Mouse (Mus musculus): ENCODE data around the gene Rsu1. TPM values are rescaled to one million over a fixed set of nuclear protein-coding genes. Genes with fewer than 3 reads are reported as not detected.
"Not testable (repeated sequence)": the region's sequence is repeated elsewhere in the genome, so short reads cannot be mapped to it uniquely, and the experiment has no call there.

The Rsu1 gene
- polyA plus RNA-seq, 1 experiment from 2014 or later = 54.0 TPM

DNA sequence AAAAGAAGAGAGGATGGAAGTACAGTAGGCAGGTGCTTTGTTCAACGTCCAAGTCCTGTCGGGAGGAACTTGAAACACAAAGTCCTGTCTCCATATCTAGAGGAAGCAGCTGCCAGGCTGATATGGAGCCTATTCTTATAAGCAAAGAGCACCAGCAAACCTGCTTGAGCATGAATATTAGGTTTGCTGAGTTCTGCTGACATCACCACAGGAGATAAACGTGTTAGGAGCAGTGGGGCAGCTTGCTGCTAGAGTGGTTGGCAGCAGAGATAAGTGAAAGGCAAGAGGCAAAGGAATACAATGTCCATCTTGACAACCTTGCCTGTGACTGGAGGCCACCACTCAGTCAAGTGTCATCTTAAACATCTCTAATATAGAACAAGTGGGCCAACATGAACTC, 89.3 kb downstream of the Rsu1 start:
- not testable (repeated sequence) for H3K27me3 ChIP-seq (ENCODE audit: control insufficient read depth, insufficient read depth, low read depth, low read length); H3K4me1 ChIP-seq (ENCODE audit: control insufficient read depth, low read depth, low read length); H3K4me3 ChIP-seq (ENCODE audit: low read depth, low read length); H3K9me3 ChIP-seq (replicated peaks; ENCODE audit: control insufficient read depth, low read length); H3K27ac ChIP-seq (ENCODE audit: low read length); H3K9ac ChIP-seq (ENCODE audit: low read depth, low read length); H3K4me2 ChIP-seq (ENCODE audit: low read depth, low read length); H3K36me3 ChIP-seq (ENCODE audit: control insufficient read depth, insufficient read depth)
- ATAC-seq (ENCODE audit: low read depth) = peak; percentile 92
- no CpG with 5 or more reads among the region's 3 CpGs for WGBS (ENCODE audit: insufficient replicate concordance)

DNA sequence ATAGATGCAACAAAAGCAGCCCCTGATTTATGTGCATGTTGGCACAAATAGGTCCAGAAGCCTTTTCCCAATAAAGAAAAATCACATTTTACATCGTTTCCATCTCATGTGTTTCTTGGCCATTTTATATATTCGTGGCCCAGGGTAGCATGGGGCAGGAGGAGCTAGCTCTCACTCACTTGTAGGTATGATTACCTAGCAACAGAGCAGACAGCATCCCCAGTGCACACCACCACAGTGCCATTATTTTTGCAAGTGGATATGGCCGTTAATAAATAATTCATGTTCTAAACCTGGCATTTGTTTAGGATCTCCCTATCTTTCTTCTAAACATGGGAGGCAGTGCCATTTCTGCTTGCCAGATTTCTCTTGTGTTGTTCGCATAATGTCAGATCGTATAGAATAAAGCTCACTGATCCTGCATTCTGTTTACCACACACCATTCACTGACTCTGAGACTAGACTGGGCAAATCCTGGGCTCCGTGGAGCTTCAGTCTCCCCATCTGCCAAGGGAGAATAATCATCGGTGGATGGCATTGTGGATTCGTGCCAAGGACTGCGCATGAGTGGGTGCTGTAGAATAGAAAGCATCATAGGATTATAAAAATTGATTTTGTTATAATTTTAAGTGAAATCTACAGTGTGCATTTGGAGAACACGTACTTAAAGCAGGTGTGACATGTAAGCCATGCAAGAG, 93.4 kb downstream of the Rsu1 start:
- 74% methylated on average over 10 of the region's 10 CpGs for WGBS (ENCODE audit: insufficient replicate concordance)
- no peak overlapping the region for H3K4me2 ChIP-seq (ENCODE audit: low read depth, low read length)
- H3K36me3 ChIP-seq (ENCODE audit: control insufficient read depth, insufficient read depth) = no peaks in the 10 kb centered on the region
- H3K9me3 ChIP-seq (replicated peaks; ENCODE audit: control insufficient read depth, low read length) = no peaks in the 10 kb centered on the region
- no peak overlapping the region for H3K4me3 ChIP-seq (ENCODE audit: low read depth, low read length)
- no peak overlapping the region for H3K9ac ChIP-seq (ENCODE audit: low read depth, low read length)
- peaks cover 1% of the 10 kb centered on the region for H3K4me1 ChIP-seq (ENCODE audit: control insufficient read depth, low read depth, low read length)
- no peak for ATAC-seq (ENCODE audit: low read depth)
- no peaks in the 10 kb centered on the region for H3K27me3 ChIP-seq (ENCODE audit: control insufficient read depth, insufficient read depth, low read depth, low read length)
- no peak overlapping the region for H3K27ac ChIP-seq (ENCODE audit: low read length)

GRCm38 (mm10) chr2:13176304-13176620, 95.0 kb downstream of the Rsu1 start:
- no peaks in the 10 kb centered on the region for H3K4me1 ChIP-seq (ENCODE audit: control insufficient read depth, low read depth, low read length)
- H3K27me3 ChIP-seq (ENCODE audit: control insufficient read depth, insufficient read depth, low read depth, low read length) = no peaks in the 10 kb centered on the region
- H3K4me2 ChIP-seq (ENCODE audit: low read depth, low read length) = no peak overlapping the region
- H3K27ac ChIP-seq (ENCODE audit: low read length) = no peak overlapping the region
- H3K9ac ChIP-seq (ENCODE audit: low read depth, low read length) = no peak overlapping the region
- 66% methylated on average over 4 of the region's 4 CpGs for WGBS (ENCODE audit: insufficient replicate concordance)
- no peaks in the 10 kb centered on the region for H3K9me3 ChIP-seq (replicated peaks; ENCODE audit: control insufficient read depth, low read length)
- ATAC-seq (ENCODE audit: low read depth) = no peak
- no peaks in the 10 kb centered on the region for H3K36me3 ChIP-seq (ENCODE audit: control insufficient read depth, insufficient read depth)
- H3K4me3 ChIP-seq (ENCODE audit: low read depth, low read length) = no peak overlapping the region

DNA sequence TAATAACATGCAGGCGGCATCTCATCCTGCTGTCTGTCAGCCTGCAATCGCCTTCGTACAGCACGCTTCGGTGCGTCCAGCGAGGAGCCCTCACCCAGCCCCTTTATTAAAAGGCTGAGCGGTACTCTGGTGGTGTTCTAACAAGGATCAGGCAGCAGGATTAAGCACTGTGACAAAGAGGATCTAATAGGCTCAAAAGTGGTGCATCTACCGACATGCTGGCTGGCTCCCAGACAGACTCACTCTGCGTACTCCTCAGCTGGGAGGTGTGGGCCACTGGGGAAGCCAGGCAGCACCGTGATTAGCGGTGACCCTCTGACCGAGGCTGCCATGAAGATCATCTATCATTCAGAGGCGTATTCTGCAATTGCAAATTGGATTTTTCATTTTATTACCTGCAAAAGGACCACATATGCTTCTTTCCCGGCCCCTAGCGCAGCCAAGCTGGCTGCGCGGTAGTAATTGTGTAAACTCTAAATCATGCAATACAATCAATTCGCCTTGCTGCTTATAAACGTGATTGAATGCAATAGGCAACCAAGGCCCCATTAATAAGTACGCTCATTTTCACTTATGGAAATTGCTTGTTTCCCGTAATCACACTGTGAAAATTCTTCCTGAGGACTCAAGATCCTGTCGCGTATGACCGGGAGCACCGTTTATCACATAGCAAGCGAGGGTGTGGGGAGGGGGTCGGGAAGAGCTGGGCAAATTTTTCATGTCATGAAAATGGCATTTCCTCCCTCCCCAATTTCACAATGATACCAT, 95.5 kb downstream of the Rsu1 start:
- H3K27ac ChIP-seq (ENCODE audit: low read length) = no peak overlapping the region
- H3K27me3 ChIP-seq (ENCODE audit: control insufficient read depth, insufficient read depth, low read depth, low read length) = no peaks in the 10 kb centered on the region
- 79% methylated on average over 28 of the region's 28 CpGs for WGBS (ENCODE audit: insufficient replicate concordance)

DNA sequence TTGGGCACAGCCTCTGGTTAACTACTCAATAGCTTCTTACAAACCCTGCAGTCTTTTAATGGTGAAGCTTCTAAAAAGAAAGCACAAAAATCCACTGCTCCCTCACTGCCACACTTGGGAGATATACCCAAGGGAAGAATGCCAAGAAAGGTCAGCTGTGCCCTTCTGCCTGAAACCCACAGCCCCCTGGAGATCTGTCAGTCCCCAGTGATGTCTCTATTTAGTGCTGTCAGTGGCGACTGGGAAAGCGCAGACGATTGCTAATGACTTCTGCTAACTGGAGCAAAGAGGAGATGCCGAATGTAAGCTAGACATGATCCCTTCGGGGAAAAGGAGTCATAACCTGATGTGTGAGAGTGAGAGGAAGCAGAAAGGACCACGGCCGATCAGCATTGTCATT, 96.8 kb downstream of the Rsu1 start:
- ATAC-seq (ENCODE audit: low read depth) = no peak
- Histone ChIP-seq H3K9me3 (replicated peaks; ENCODE audit: control insufficient read depth, low read length) (no peaks in the 10 kb centered on the region), H3K4me3 (ENCODE audit: low read depth, low read length) (no peak overlapping the region), H3K4me1 (ENCODE audit: control insufficient read depth, low read depth, low read length) (no peaks in the 10 kb centered on the region), H3K27ac (ENCODE audit: low read length) (no peak overlapping the region), H3K27me3 (ENCODE audit: control insufficient read depth, insufficient read depth, low read depth, low read length) (no peaks in the 10 kb centered on the region), H3K4me2 (ENCODE audit: low read depth, low read length) (no peak overlapping the region), H3K36me3 (ENCODE audit: control insufficient read depth, insufficient read depth) (no peaks in the 10 kb centered on the region), H3K9ac (ENCODE audit: low read depth, low read length) (no peak overlapping the region)
- WGBS (ENCODE audit: insufficient replicate concordance) = 76% methylated on average over 7 of the region's 7 CpGs

More for the DNA sequence above, 95.5 kb downstream of the Rsu1 start:
- no peak overlapping the region for H3K4me3 ChIP-seq (ENCODE audit: low read depth, low read length)
- no peak overlapping the region for H3K9ac ChIP-seq (ENCODE audit: low read depth, low read length)
- H3K36me3 ChIP-seq (ENCODE audit: control insufficient read depth, insufficient read depth) = no peaks in the 10 kb centered on the region
- no peaks in the 10 kb centered on the region for H3K4me1 ChIP-seq (ENCODE audit: control insufficient read depth, low read depth, low read length)
- no peak for ATAC-seq (ENCODE audit: low read depth)
- no peaks in the 10 kb centered on the region for H3K9me3 ChIP-seq (replicated peaks; ENCODE audit: control insufficient read depth, low read length)
- no peak overlapping the region for H3K4me2 ChIP-seq (ENCODE audit: low read depth, low read length)

GRCm38 (mm10) chr2:13170651-13171050, 100.6 kb downstream of the Rsu1 start:
- no peaks in the 10 kb centered on the region for H3K36me3 ChIP-seq (ENCODE audit: control insufficient read depth, insufficient read depth)
- no peak overlapping the region for H3K4me3 ChIP-seq (ENCODE audit: low read depth, low read length)
- WGBS (ENCODE audit: insufficient replicate concordance) = 68% methylated on average over 5 of the region's 5 CpGs
- no peak overlapping the region for H3K27ac ChIP-seq (ENCODE audit: low read length)
- no peaks in the 10 kb centered on the region for H3K9me3 ChIP-seq (replicated peaks; ENCODE audit: control insufficient read depth, low read length)
- H3K4me2 ChIP-seq (ENCODE audit: low read depth, low read length) = no peak overlapping the region
- H3K9ac ChIP-seq (ENCODE audit: low read depth, low read length) = no peak overlapping the region
- ATAC-seq (ENCODE audit: low read depth) = no peak
- H3K4me1 ChIP-seq (ENCODE audit: control insufficient read depth, low read depth, low read length) = no peaks in the 10 kb centered on the region
- H3K27me3 ChIP-seq (ENCODE audit: control insufficient read depth, insufficient read depth, low read depth, low read length) = no peaks in the 10 kb centered on the region

DNA sequence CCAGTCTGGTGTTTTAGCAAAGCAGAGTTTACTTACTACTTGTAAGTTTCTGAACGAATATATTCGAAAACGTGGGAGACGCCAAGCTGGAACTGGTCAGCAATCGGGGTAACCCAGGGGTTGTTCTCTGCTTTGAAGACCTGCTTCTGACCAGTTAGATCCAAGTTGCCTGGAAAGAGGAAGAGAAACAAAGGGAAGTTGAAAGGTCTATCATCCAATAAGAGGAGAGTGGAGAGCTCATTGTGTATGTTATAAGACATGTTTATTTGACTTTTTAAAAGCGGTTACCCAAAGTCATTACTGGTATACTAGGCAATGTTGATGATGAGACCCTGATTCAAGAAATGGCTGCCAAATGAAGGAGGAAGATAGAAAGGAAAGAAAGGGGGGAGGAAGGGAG, 101.3 kb downstream of the Rsu1 start:
- H3K36me3 ChIP-seq (ENCODE audit: control insufficient read depth, insufficient read depth) = no peaks in the 10 kb centered on the region
- H3K4me1 ChIP-seq (ENCODE audit: control insufficient read depth, low read depth, low read length) = no peaks in the 10 kb centered on the region
- H3K9me3 ChIP-seq (replicated peaks; ENCODE audit: control insufficient read depth, low read length) = no peaks in the 10 kb centered on the region
- H3K9ac ChIP-seq (ENCODE audit: low read depth, low read length) = no peak overlapping the region
- WGBS (ENCODE audit: insufficient replicate concordance) = 80% methylated on average over 6 of the region's 6 CpGs
- H3K27me3 ChIP-seq (ENCODE audit: control insufficient read depth, insufficient read depth, low read depth, low read length) = no peaks in the 10 kb centered on the region
- ATAC-seq (ENCODE audit: low read depth) = no peak
- H3K27ac ChIP-seq (ENCODE audit: low read length) = no peak overlapping the region
- no peak overlapping the region for H3K4me3 ChIP-seq (ENCODE audit: low read depth, low read length)
- H3K4me2 ChIP-seq (ENCODE audit: low read depth, low read length) = no peak overlapping the region

DNA sequence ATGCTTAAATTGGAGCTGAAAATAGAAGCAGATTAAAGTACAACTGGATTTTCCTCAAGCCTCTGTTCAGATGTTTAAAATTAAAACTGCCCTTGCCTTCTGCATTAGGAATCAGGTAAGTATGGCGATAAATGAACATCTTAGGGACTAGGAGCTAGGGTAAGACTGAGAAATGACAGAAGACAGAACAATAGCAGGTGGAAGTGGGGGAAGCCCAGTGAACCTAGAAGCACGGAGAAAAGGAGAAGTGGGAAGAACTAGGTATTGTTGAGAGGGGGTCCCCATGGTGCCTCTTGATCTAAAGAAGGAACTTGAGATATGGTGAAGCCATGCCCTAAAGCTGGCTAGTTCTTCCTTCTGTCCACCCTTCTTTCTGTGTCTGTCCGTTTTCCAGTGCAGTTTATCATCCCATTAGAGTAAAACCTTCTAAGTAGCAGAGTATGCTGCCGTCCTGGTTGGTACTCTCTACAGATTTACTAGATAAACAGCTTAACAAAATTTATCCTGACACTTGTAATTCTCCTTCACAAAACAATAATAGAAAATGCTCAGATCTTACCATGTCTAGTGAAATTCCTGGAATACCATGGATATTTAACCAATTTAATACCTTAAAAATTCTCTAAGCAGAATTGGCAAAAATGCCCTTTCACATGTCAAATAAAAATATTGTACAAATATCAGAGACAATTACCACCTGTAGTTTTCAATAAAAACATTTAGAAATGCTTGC, 101.9 kb downstream of the Rsu1 start:
- Histone ChIP-seq H3K9ac (ENCODE audit: low read depth, low read length) (no peak overlapping the region), H3K36me3 (ENCODE audit: control insufficient read depth, insufficient read depth) (no peaks in the 10 kb centered on the region), H3K27ac (ENCODE audit: low read length) (no peak overlapping the region), H3K4me1 (ENCODE audit: control insufficient read depth, low read depth, low read length) (no peaks in the 10 kb centered on the region), H3K27me3 (ENCODE audit: control insufficient read depth, insufficient read depth, low read depth, low read length) (no peaks in the 10 kb centered on the region), H3K4me2 (ENCODE audit: low read depth, low read length) (no peak overlapping the region), H3K4me3 (ENCODE audit: low read depth, low read length) (no peak overlapping the region), H3K9me3 (replicated peaks; ENCODE audit: control insufficient read depth, low read length) (no peaks in the 10 kb centered on the region)
- WGBS (ENCODE audit: insufficient replicate concordance) = 41% methylated on average over 4 of the region's 4 CpGs
- no peak for ATAC-seq (ENCODE audit: low read depth)

GRCm38 (mm10) chr2:13168743-13169142, 102.5 kb downstream of the Rsu1 start:
- 43% methylated on average over 5 of the region's 5 CpGs for WGBS (ENCODE audit: insufficient replicate concordance)
- no peak for ATAC-seq (ENCODE audit: low read depth)

More at GRCm38 (mm10) chr2:13168743-13169142, 102.5 kb downstream of the Rsu1 start:
- Histone ChIP-seq H3K4me2 (ENCODE audit: low read depth, low read length) (no peak overlapping the region), H3K4me1 (ENCODE audit: control insufficient read depth, low read depth, low read length) (no peaks in the 10 kb centered on the region), H3K9ac (ENCODE audit: low read depth, low read length) (no peak overlapping the region), H3K9me3 (replicated peaks; ENCODE audit: control insufficient read depth, low read length) (no peaks in the 10 kb centered on the region), H3K27ac (ENCODE audit: low read length) (no peak overlapping the region), H3K27me3 (ENCODE audit: control insufficient read depth, insufficient read depth, low read depth, low read length) (no peaks in the 10 kb centered on the region), H3K36me3 (ENCODE audit: control insufficient read depth, insufficient read depth) (no peaks in the 10 kb centered on the region), H3K4me3 (ENCODE audit: low read depth, low read length) (no peak overlapping the region)

Measured in liver, embryonic 16.5 days (tissue).